Mouse (Mus musculus) heart, embryonic 14.5 days (tissue): ENCODE measurements at regions not wholly inside any gene's neighbourhood (a gene's known extent, or its start where the extent isn't known, plus 50 kb on each side); places are given as distances from the start of the nearest gene placed in this dataset.

ENCODE experiments used
- ATAC-seq: fragments of 200-750 bp; cut with Nextera tagmentation; 2 replicates; pipeline ENCODE4 v1.8.0; 2017; ENCODE audit warnings: low read depth, moderate TSS enrichment; ENCODE audit not compliant: insufficient number of reproducible peaks, insufficient read depth, low FRiP score
- H3K27ac ChIP-seq, 2 experiments: fragments of 200-500 bp in 1 of 2; fragments of 300-500 bp in 1 of 2; sonication (generic) in 1 of 2; replicated peaks in 1 of 2; 2 replicates each; pipeline ENCODE4 v1.5.1; 2012 to 2014; ENCODE audit warnings: low read depth in 2 of 2, low read length in 2 of 2, control low read depth in 1 of 2, mild to moderate bottlenecking in 1 of 2, mixed read lengths in 1 of 2; ENCODE audit not compliant: control insufficient read depth in 1 of 2, insufficient read depth in 1 of 2
- H3K27me3 ChIP-seq: fragments of 300-500 bp; sonication (generic); 2 replicates; pipeline ENCODE4 v1.6.1; 2014; ENCODE audit warnings: mild to moderate bottlenecking, low read length, control low read depth; ENCODE audit not compliant: control insufficient read depth, insufficient read depth
- H3K36me3 ChIP-seq: fragments of 300-500 bp; sonication (generic); 2 replicates; pipeline ENCODE4 v1.6.1; 2014; ENCODE audit warnings: mild to moderate bottlenecking, control low read depth, low read length, mixed read lengths; ENCODE audit not compliant: control insufficient read depth, insufficient read depth
- H3K4me1 ChIP-seq, 2 experiments: fragments of 200-500 bp in 1 of 2; fragments of 300-500 bp in 1 of 2; sonication (generic) in 1 of 2; 2 replicates each; pipeline ENCODE4 v1.6.1; 2012 to 2014; ENCODE audit warnings: low read length in 2 of 2, control low read depth in 1 of 2, mixed read lengths in 1 of 2; ENCODE audit not compliant: control insufficient read depth in 2 of 2, insufficient read depth in 2 of 2
- H3K4me2 ChIP-seq: fragments of 300-500 bp; sonication (generic); 2 replicates; pipeline ENCODE4 v1.6.1; 2014; ENCODE audit warnings: mild to moderate bottlenecking, low read length
- H3K4me3 ChIP-seq, 2 experiments: fragments of 200-500 bp in 1 of 2; fragments of 300-500 bp in 1 of 2; sonication (generic) in 1 of 2; 2 replicates each; pipeline ENCODE4 v1.5.1; 2012 to 2014; ENCODE audit warnings: low read length in 2 of 2, mild to moderate bottlenecking in 2 of 2, control low read depth in 1 of 2, low read depth in 1 of 2, moderate library complexity in 1 of 2; ENCODE audit not compliant: control insufficient read depth in 1 of 2, insufficient read depth in 1 of 2
- H3K9ac ChIP-seq: fragments of 300-500 bp; sonication (generic); 2 replicates; pipeline ENCODE4 v1.6.1; 2014; ENCODE audit warnings: mild to moderate bottlenecking, low read length
- H3K9me3 ChIP-seq: fragments of 300-500 bp; sonication (generic); 2 replicates; pipeline ENCODE4 v1.6.1; 2016; ENCODE audit warnings: low read length, control low read depth; ENCODE audit not compliant: control insufficient read depth
- WGBS: fragments of 180-500 bp; shearing (Covaris S2); extraction: QIAGEN DNeasy Blood & Tissue Kit; methylation state at CpG from one replicate; pipeline ENCODE4 v1.1.7; 2014; 5-methylcytosine and 5-hydroxymethylcytosine counted together

GRCm38 (mm10) chr14:102686791-102687190 lies 295.6 kb downstream of the Kctd12 start:
- 65% methylated on average over 1 of the region's 1 CpGs for WGBS
- H3K36me3 ChIP-seq, result no peaks in the 10 kb centered on the region
- no peak overlapping the region for H3K9ac ChIP-seq

GRCm38 (mm10) chr14:102676582-102676981 lies 305.9 kb downstream of the Kctd12 start:
- Histone ChIP-seq H3K36me3 (no peaks in the 10 kb centered on the region), H3K4me2 (no peak overlapping the region), H3K4me1 (no peaks in the 10 kb centered on the region), H3K27me3 (no peaks in the 10 kb centered on the region), H3K4me3 (no peak overlapping the region), H3K9me3 (no peaks in the 10 kb centered on the region), H3K27ac (no peak overlapping the region), H3K9ac (no peak overlapping the region)
- no peak for ATAC-seq
- 76% methylated on average over 5 of the region's 5 CpGs for WGBS

More at GRCm38 (mm10) chr14:102686791-102687190, 295.6 kb downstream of the Kctd12 start:
- Histone ChIP-seq H3K4me2 (no peak overlapping the region), H3K27ac (no peak overlapping the region), H3K4me3 (no peak overlapping the region), H3K9me3 (no peaks in the 10 kb centered on the region), H3K4me1 (no peaks in the 10 kb centered on the region), H3K27me3 (no peaks in the 10 kb centered on the region)
- no peak for ATAC-seq

- ATAC-seq, result no peak
- 83% methylated on average over 5 of the region's 5 CpGs for WGBS
- Histone ChIP-seq H3K4me2 (no peak overlapping the region), H3K27me3 (no peaks in the 10 kb centered on the region), H3K27ac (no peak overlapping the region), H3K4me1 (no peaks in the 10 kb centered on the region), H3K36me3 (no peaks in the 10 kb centered on the region), H3K9me3 (no peaks in the 10 kb centered on the region), H3K9ac (no peak overlapping the region), H3K4me3 (no peak overlapping the region)
These were observed 307.8 kb downstream of the Kctd12 start for GRCm38 (mm10) chr14:102674635-102675034.

GRCm38 (mm10) chr14:102673724-102674123 lies 308.7 kb downstream of the Kctd12 start:
- Histone ChIP-seq H3K9ac (no peak overlapping the region), H3K36me3 (no peaks in the 10 kb centered on the region), H3K4me3 (no peak overlapping the region), H3K4me1 (no peaks in the 10 kb centered on the region), H3K27ac (no peak overlapping the region), H3K9me3 (no peaks in the 10 kb centered on the region), H3K27me3 (no peaks in the 10 kb centered on the region), H3K4me2 (no peak overlapping the region)
- no peak for ATAC-seq
- 79% methylated on average over 5 of the region's 5 CpGs for WGBS

- Histone ChIP-seq H3K36me3 (no peaks in the 10 kb centered on the region), H3K27me3 (no peaks in the 10 kb centered on the region), H3K9ac (no peak overlapping the region), H3K4me1 (no peaks in the 10 kb centered on the region), H3K4me3 (no peak overlapping the region), H3K4me2 (no peak overlapping the region), H3K27ac (no peak overlapping the region), H3K9me3 (no peaks in the 10 kb centered on the region)
- no peak for ATAC-seq
- WGBS, result 27% methylated on average over 2 of the region's 2 CpGs
These were observed 319.2 kb downstream of the Kctd12 start for GRCm38 (mm10) chr14:102663240-102663639.

GRCm38 (mm10) chr14:102660351-102660750 lies 322.1 kb downstream of the Kctd12 start:
- 74% methylated on average over 11 of the region's 11 CpGs for WGBS
- H3K27me3 ChIP-seq, result no peaks in the 10 kb centered on the region
- H3K9ac ChIP-seq, result no peak overlapping the region
- no peaks in the 10 kb centered on the region for H3K4me1 ChIP-seq
- H3K4me2 ChIP-seq, result no peak overlapping the region
- H3K4me3 ChIP-seq, result no peak overlapping the region
- ATAC-seq, result no peak
- H3K27ac ChIP-seq, result no peak overlapping the region
- no peaks in the 10 kb centered on the region for H3K36me3 ChIP-seq
- no peaks in the 10 kb centered on the region for H3K9me3 ChIP-seq

GRCm38 (mm10) chr14:102656235-102656634 lies 326.2 kb downstream of the Kctd12 start:
- H3K4me3 ChIP-seq, result no peak overlapping the region
- H3K27me3 ChIP-seq, result no peaks in the 10 kb centered on the region
- WGBS, result 78% methylated on average over 1 of the region's 1 CpGs

GRCm38 (mm10) chr14:102629601-102630000 lies 352.8 kb downstream of the Kctd12 start:
- Histone ChIP-seq H3K27me3 (no peaks in the 10 kb centered on the region), H3K4me3 (no peak overlapping the region), H3K27ac (no peak overlapping the region), H3K4me2 (no peak overlapping the region), H3K4me1 (no peaks in the 10 kb centered on the region), H3K36me3 (no peaks in the 10 kb centered on the region), H3K9me3 (no peaks in the 10 kb centered on the region), H3K9ac (no peak overlapping the region)
- ATAC-seq, result no peak
- WGBS, result 76% methylated on average over 2 of the region's 2 CpGs

More at GRCm38 (mm10) chr14:102656235-102656634, 326.2 kb downstream of the Kctd12 start:
- no peaks in the 10 kb centered on the region for H3K4me1 ChIP-seq
- H3K9ac ChIP-seq, result no peak overlapping the region
- H3K36me3 ChIP-seq, result no peaks in the 10 kb centered on the region
- ATAC-seq, result no peak
- H3K9me3 ChIP-seq, result no peaks in the 10 kb centered on the region
- H3K4me2 ChIP-seq, result no peak overlapping the region
- H3K27ac ChIP-seq, result no peak overlapping the region
